Mouse (Mus musculus) spleen, postnatal 4 days (tissue): Measurements from ENCODE around the gene Cry2.

Source experiments
- DNase-seq, 2 experiments: peaks; one replicate each; pipeline ENCODE4 v3.0.0; 2022; ENCODE audit warnings: low spot score in 2 of 2

Cry2 gene

GRCm38 (mm10) chr2:92445890-92446289 is 12.0 kb upstream of the Cry2 start:
- DNase-seq: no peak

DNA sequence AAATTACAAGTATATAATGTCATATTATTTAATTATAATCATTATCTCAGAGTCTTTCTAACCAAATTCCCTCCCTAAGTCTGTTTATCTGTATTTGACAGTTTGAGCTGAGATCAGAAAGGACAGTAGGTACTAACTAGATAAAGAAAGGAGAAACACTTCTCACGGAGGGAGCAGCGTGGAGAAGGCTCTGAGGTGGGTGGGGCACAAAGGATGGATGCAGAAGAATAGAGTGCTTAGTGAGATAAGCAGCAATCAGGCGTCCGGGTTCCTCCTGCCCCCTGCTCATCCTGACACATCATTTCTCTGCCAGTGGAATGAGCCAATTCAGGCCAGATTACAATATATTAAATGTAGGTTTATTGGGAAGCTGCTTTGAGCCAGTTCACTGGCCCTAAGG is 10.5 kb upstream of the Cry2 start:
- DNase-seq: no peak

- no peak for DNase-seq
These were observed 9.5 kb upstream of the Cry2 start for GRCm38 (mm10) chr2:92443313-92443712.

DNA sequence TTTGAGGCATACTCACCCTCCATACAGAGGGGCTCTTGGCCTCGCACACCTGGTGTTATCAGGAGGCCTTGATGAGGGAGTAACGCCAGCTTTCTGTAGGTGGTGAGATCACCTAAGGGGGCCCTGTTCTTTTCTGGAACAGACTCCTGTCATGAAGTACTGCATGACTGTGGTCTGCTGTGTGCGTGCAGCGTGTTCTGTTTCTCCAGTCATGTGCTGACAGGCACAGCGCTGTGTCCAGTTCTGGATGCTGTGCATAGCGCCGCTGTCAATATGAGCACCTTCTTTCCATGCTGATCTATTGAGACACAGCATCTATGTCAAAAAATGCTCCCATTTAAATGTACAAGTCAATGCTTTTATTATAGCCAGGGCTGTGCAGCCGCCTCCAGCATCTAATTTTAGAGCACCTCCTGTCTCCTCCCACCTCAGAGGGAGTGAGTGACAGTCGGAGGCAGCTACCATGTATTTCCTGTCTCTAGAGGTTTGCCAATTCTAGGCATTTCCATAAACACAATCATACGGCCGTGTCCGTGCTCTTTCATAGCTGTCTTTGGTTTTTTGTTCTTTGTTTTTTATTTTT is 8.7 kb upstream of the Cry2 start:
- no peak for DNase-seq

DNA sequence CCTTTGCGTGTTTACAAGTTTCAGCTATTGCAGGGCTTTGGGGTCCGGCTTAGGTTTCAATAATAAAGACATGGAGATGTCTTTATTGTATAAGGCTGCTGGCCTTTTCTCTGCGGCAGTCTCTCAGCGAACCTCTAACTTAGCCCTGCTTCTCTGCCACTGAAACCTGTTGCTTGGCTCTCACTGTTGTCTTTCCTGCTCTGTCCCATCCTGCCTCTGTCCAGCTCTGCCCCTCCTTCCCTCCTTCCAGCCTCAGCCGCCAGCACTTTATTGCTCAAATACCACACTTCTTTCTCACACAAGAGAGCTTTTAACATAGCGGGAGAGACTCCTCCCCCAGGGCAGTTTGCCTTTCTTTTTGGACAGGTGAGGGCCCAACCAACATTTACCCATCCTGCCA is 6.6 kb upstream of the Cry2 start:
- no peak for DNase-seq

- no peak for DNase-seq
These were observed 4.7 kb upstream of the Cry2 start for GRCm38 (mm10) chr2:92438567-92438966.

- DNase-seq: peak; percentile 70 to 85
These were observed 4.0 kb upstream of the Cry2 start for GRCm38 (mm10) chr2:92437875-92438274.

GRCm38 (mm10) chr2:92437366-92437765 is 3.5 kb upstream of the Cry2 start:
- DNase-seq: no peak

- no peak for DNase-seq
These were observed 1.2 kb upstream of the Cry2 start for GRCm38 (mm10) chr2:92435023-92435422.

- no peak for DNase-seq
These were observed 517 bp upstream of the Cry2 start for GRCm38 (mm10) chr2:92434375-92434745.

DNA sequence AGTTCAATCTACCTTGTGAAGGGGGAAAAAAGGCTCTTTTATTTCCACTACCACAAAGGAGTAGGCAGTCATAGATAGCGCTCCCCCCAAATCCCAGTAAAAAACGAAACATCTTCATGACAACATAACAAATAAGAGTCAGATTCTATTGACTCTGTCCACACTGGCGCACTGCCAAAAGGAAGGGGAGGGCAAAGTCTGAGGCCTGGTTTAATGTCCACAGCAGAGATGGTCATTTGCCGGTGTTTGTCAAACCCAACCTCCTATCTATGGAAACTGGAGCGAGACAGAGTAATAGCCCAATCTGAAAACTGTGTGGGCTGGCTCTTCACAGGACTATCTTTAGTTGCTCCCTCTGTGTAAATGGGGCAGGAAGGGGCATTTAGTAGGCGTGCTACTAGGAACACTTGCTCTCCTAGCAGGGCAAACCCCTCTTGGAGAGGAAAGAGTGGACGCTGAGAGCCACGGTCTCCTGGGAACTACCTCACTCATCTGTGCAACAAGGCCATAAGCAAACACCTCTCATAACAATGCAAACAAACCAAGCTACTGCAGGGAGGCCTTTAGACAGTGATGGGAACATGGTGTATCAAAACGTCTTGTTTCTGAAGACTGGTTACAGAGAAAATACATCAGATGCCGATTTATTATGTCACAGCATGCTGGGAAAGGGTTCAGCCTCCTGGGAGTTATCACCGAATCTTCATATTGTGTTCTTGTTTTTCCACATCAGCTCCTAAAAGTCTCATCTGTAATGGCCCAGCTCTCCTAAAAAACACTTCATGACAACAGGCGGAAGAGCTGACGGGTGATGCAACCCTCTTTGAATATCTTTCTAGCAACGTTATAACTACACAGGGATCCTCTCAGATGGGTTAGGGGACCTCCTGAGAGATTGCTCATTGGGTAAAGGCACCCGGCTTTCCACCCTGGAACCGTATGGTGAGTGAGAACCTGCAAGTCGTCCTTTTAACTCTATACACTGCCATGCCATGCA is 1.2 kb downstream of the Cry2 start:
- DNase-seq: no peak

DNA sequence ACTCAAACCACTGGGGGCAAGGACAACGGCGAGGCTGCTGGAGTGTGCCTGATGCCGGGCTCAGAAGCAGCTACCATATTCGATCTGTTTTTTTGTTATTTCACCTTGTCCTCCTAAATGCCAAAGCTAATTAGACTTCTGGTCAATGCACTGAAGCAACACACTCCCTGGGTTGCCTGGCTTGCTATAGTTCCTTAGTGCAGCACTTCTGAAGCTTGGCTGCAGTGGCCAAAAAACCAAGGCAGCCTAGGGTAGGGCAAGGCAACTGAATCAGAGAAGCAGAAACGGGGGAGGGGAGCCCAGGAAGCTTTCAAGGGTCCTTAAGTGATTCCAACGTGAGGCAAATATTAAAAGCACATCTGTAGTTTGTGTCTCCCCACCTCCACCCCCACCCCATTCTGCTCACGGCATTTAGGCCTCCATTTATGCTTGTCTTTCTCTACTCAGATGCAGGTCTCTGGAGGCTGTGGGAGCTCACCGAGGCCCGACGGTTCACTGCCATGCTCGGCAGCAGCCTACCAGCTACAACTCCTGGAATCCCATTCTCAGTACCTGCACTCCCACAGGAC is 2.1 kb downstream of the Cry2 start:
- no peak for DNase-seq

DNA sequence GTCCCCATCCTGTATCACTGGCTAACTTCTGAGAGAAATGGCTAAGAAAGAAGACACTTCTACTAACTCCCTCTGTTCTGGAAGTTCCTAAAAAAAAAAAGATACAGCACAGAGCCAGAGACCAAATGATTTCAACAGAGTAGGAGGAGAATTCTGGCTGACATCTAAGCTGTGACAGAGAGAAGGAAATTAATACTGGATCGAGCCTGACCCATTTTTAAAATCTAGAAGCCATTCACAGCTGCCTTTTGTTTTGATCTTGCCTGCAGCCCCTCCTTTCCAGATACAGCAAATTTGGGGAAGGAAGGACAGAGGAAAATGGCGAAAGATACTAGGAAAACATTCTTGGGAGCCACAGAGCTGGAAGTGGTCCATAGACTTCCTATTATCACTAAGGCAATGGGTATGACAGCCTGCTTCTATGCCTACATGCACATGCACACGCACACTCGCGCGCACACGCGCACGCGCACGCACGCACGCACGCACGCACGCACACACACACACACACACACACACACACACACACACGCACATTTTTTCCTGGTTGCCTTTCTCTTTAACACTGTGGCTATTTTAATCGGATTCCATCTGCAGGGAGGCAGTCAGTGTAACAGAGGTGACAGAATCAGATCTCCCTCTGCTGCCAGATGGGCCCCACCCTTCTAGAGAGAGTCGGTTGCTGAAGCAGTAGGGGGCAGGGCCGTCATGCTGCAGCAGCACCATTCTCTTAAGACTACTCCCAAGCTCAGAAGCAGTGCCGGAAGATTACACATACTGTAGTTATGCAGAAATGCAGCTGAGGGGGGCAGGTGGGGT is 2.9 kb downstream of the Cry2 start:
- peak in 1 of 2 experiments; percentile 29 for DNase-seq

DNA sequence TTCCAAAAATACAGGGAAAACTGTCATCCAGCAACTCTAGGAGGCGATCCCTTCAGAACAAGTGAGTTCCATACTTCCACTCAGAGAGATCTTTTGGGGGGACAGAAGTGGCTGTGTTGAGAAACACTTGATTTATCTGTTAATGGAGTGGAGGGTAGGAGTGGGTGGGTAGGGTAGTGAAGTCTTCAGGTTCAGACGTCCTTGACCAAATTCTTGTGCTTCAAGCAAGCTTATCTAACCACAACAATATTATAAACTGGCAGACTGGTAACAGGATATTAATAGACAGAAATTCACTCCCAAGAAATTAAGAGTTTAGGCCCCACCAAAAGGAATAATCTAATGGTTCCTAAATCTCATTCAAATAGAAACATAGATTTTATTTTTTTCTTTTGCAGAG is 3.8 kb downstream of the Cry2 start:
- no peak for DNase-seq

GRCm38 (mm10) chr2:92427882-92428281 is 6.0 kb downstream of the Cry2 start:
- no peak for DNase-seq

DNA sequence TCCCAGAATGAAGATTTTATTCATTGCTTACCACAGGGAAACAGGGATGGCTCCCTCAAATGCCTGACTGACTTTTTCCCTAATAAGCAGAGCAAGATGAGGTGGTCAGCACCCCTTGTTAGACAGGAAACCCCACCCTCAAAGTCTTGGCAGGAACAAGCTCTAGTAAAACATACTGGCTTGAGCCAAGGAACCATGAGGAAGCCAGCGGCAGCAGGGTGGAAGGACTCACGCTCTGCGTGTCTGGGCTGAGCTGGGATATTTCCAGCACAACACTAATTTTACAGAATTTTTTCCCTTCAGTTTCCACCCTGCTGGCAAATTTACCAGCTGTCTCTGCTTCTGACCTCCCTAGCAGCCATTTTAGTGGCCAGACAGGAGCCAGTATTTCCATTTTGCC is 7.4 kb downstream of the Cry2 start:
- no peak for DNase-seq

GRCm38 (mm10) chr2:92425366-92425765 is 8.5 kb downstream of the Cry2 start:
- DNase-seq: no peak

GRCm38 (mm10) chr2:92424462-92425308 is 9.2 kb downstream of the Cry2 start:
- no peak for DNase-seq

GRCm38 (mm10) chr2:92423702-92424461 is 10.0 kb downstream of the Cry2 start:
- DNase-seq: peak in 1 of 2 experiments; percentile 31

DNA sequence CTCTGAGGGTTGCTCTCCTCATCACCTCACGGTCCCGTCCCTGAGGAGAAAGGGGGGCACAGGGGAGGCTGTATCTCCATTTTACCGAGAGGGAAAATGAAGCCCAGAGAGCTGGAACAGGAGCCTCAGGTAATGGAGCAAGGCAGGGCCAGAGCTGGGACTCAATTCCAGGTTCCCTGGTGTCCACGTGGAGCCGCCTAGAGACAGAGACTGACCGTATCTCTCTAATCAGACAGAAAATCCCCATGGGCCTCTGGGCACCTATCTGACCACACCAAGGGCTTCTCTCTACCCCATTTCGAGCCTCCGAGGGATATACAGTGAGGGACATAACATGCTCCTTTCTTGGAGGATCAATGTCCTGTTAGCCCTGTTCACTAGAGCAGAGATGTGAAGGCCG is 10.7 kb downstream of the Cry2 start:
- no peak for DNase-seq
